Mouse (Mus musculus) heart, adult 2 months (tissue): ENCODE measurements at regions not wholly inside any gene's neighbourhood (a gene's known extent, or its start where the extent isn't known, plus 50 kb on each side); places are given as distances from the start of the nearest gene placed in this dataset.

Experiments used
- DNase-seq, 2 experiments: peaks; one replicate each; pipeline ENCODE4 v3.0.0; 2021
- H3K27ac ChIP-seq: fragments of 200-600 bp; 2 replicates; pipeline ENCODE4 v1.8.1; 2022
- H3K27me3 ChIP-seq: fragments of 200-500 bp; 2 replicates; pipeline ENCODE4 v1.6.1; 2012; ENCODE audit warnings: mild to moderate bottlenecking, low read length, inconsistent platforms, mixed read lengths; ENCODE audit not compliant: control insufficient read depth, insufficient read depth
- H3K36me3 ChIP-seq: fragments of 200-500 bp; 2 replicates; pipeline ENCODE4 v1.6.1; 2012; ENCODE audit warnings: low read length, inconsistent platforms; ENCODE audit not compliant: control insufficient read depth, insufficient read depth
- H3K4me1 ChIP-seq: fragments of 200-500 bp; 2 replicates; pipeline ENCODE4 v1.6.1; 2011; ENCODE audit warnings: low read length; ENCODE audit not compliant: control insufficient read depth, insufficient read depth
- H3K4me3 ChIP-seq: fragments of 200-600 bp; 2 replicates; pipeline ENCODE4 v1.8.1; 2022
- H3K79me2 ChIP-seq: fragments of 200-500 bp; replicated peaks from 2 replicates; pipeline ENCODE4 v1.6.1; 2012; ENCODE audit warnings: mild to moderate bottlenecking, inconsistent platforms, low read length, moderate library complexity, mixed read lengths; ENCODE audit not compliant: control insufficient read depth, insufficient read depth
- H3K9ac ChIP-seq: fragments of 200-500 bp; 2 replicates; pipeline ENCODE4 v1.6.1; 2012; ENCODE audit warnings: low read depth, mild to moderate bottlenecking, control low read depth, inconsistent platforms, low read length, mixed read lengths
- CTCF ChIP-seq: fragments of 200-600 bp; IDR thresholded peaks from 2 replicates; pipeline ENCODE4 v1.8.1; 2022; ENCODE audit warnings: antibody characterized with exemption, mild to moderate bottlenecking, moderate library complexity
- EP300 ChIP-seq: fragments of 200-500 bp; IDR thresholded peaks from 2 replicates; pipeline ENCODE4 v1.6.1; 2011; ENCODE audit warnings: low read depth, low read length, control low read depth; ENCODE audit not compliant: insufficient read depth
- POLR2A ChIP-seq: fragments of 200-500 bp; IDR thresholded peaks from 2 replicates; pipeline ENCODE4 v1.6.1; 2011; ENCODE audit warnings: mild to moderate bottlenecking, low read depth, low read length, control low read depth; ENCODE audit not compliant: insufficient read depth
- WGBS: fragments of 180-500 bp; shearing (Covaris S2); methylation state at CpG from one replicate; pipeline ENCODE4 v1.1.7; 2018; 5-methylcytosine and 5-hydroxymethylcytosine counted together
- intact Hi-C: fragments of 180-260 bp; cut with DNase I; formaldehyde crosslinking; loops from one replicate; pipeline ENCODE4 v1.15.1; 2025

DNA sequence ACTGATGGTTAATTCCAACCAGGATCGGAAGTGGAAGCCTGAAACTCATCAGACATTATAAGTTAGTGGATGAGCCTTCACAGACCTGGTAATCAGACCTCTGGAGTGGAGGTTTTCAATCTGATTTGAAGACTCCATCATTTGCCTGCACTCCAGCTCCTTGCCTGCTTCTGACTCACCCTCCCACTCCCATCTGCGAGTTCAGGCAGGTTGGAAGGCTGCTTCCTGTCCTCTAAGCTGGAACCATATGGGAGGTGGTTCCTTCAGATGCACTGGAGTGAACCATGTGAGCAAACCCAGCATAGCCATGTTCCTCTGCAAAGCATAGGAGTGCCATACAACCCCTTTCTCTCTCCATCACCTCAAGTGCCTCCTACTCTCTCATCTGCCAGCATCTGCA is 114.6 kb downstream of the Spata19 start:
- Histone ChIP-seq H3K27me3 (no peaks in the 10 kb centered on the region), H3K4me3 (no peak overlapping the region), H3K27ac (no peak overlapping the region), H3K36me3 (no peaks in the 10 kb centered on the region), H3K9ac (no peak overlapping the region), H3K4me1 (no peaks in the 10 kb centered on the region), H3K79me2 (no peaks in the 10 kb centered on the region)
- 45% methylated on average over 2 of the region's 2 CpGs for WGBS
- no peak for DNase-seq
- TF ChIP-seq CTCF = no peak
- no peak for TF ChIP-seq POLR2A
- no peak for TF ChIP-seq EP300
- intact Hi-C loops = no loop called here

GRCm38 (mm10) chr9:27515427-27516110 is 119.0 kb downstream of the Spata19 start:
- Histone ChIP-seq H3K4me1 (no peaks in the 10 kb centered on the region), H3K4me3 (no peak overlapping the region), H3K9ac (no peak overlapping the region), H3K27ac (no peak overlapping the region), H3K36me3 (no peaks in the 10 kb centered on the region), H3K27me3 (no peaks in the 10 kb centered on the region), H3K79me2 (no peaks in the 10 kb centered on the region)
- TF ChIP-seq POLR2A (no peak), CTCF (no peak), EP300 (no peak)
- intact Hi-C loops = no loop called here
- WGBS = 60% methylated on average over 4 of the region's 4 CpGs
- DNase-seq = no peak

DNA sequence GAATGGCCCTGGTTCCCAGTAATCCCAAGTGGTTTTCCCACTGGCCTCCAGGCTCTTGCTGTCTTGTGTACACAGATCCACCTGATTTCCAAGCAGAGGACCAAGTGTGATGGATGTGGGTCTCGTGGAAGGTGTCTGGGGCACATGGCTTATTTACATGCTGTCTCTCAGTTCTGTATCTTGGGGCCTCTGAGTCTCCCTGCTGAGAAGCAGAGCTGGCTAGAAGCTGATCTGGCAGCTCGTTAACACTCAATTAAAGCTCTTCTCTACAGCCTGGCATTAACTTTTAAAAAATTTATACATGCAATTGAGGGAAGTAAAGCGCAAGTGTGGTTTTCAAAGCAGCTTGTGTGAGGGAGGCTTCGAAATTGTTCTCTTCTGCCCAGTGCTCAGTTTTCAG is 121.4 kb downstream of the Spata19 start:
- TF ChIP-seq CTCF (no peak), EP300 (no peak), POLR2A (no peak)
- Histone ChIP-seq H3K27ac (no peak overlapping the region), H3K27me3 (no peaks in the 10 kb centered on the region), H3K9ac (no peak overlapping the region), H3K36me3 (no peaks in the 10 kb centered on the region), H3K79me2 (no peaks in the 10 kb centered on the region), H3K4me3 (no peak overlapping the region), H3K4me1 (no peaks in the 10 kb centered on the region)
- 58% methylated on average over 4 of the region's 4 CpGs for WGBS
- intact Hi-C loops = no loop called here
- DNase-seq = no peak

DNA sequence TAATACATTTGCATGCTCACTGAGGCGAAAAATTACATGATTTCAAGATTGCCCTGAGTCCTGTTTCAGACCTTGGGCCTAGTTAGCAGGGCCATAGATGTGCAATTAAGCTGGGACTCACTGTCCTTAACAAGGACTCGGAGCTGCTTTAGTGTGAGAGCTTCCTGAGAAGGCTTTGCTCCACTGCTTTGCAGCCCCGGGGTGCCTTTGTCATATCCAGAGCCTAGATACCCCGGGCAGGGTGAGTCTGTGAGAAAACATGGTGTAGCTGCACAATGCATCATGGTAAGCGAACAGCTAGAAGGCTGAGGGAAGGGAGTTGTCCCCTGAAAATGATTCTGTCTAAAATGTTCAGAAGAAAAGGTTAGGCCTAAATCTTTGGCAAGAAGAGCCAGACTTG is 123.1 kb downstream of the Spata19 start:
- Histone ChIP-seq H3K9ac (no peak overlapping the region), H3K4me1 (no peaks in the 10 kb centered on the region), H3K27me3 (no peaks in the 10 kb centered on the region), H3K27ac (no peak overlapping the region), H3K4me3 (no peak overlapping the region), H3K36me3 (no peaks in the 10 kb centered on the region), H3K79me2 (no peaks in the 10 kb centered on the region)
- intact Hi-C loops = no loop called here
- DNase-seq = no peak
- no peak for TF ChIP-seq CTCF
- WGBS = 62% methylated on average over 5 of the region's 5 CpGs

DNA sequence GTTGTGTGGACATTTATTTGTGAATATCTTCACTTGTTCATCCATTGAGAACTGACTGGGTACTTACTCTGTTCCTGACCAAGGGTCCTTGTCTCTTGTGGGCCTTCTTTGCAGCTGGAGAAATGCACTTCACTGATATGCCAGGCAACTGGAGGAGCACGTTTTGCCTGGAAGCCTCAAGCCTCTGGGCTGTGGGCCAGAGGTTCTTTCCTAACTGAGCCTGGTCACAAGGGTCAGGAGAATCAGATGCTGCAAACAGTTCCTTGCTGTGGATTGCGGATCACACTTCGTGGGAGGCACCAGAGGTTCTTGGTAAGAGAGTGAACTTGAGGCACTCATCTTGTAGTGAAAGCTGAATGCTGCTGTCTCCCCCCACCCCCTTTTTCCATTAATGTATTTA is 124.6 kb downstream of the Spata19 start:
- Histone ChIP-seq H3K4me3 (no peak overlapping the region), H3K27ac (no peak overlapping the region), H3K4me1 (no peaks in the 10 kb centered on the region), H3K27me3 (no peaks in the 10 kb centered on the region), H3K79me2 (no peaks in the 10 kb centered on the region), H3K9ac (no peak overlapping the region), H3K36me3 (no peaks in the 10 kb centered on the region)
- intact Hi-C loops = no loop called here
- TF ChIP-seq EP300 (no peak), POLR2A (no peak), CTCF (no peak)
- WGBS = 24% methylated on average over 3 of the region's 3 CpGs
- DNase-seq = no peak

DNA sequence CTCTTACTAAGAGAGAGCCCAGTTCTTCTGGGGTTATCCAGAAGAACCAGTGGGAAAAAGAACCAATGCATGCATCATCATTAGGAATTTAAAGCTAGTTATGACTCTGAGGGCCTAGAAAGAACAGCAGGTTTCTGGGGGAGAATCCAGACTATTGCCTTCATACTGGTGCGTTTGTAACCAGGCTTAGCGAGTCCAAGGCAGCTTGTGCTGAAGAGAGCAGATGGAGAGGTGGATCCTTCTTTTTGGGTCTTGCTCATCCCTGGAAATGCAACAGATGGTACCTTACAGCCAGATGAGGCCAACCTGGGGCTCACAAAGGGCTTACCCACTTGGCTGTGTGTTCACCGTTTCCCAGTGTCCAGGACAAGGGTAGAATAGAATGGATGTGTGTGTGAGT is 130.1 kb downstream of the Spata19 start:
- Histone ChIP-seq H3K27me3 (no peaks in the 10 kb centered on the region), H3K36me3 (no peaks in the 10 kb centered on the region), H3K79me2 (no peaks in the 10 kb centered on the region), H3K27ac (no peak overlapping the region), H3K9ac (no peak overlapping the region), H3K4me1 (no peaks in the 10 kb centered on the region), H3K4me3 (no peak overlapping the region)
- no peak for DNase-seq
- intact Hi-C loops = no loop called here
- WGBS = 83% methylated on average over 3 of the region's 3 CpGs
- TF ChIP-seq EP300 (no peak), CTCF (no peak), POLR2A (no peak)
